Mouse (Mus musculus): ENCODE measurements at regions not wholly inside any gene's neighbourhood (a gene's known extent, or its start where the extent isn't known, plus 50 kb on each side); places are given as distances from the start of the nearest gene placed in this dataset.

- no peak for DNase-seq (ENCODE audit: low spot score)
Measured at GRCm38 (mm10) chr14:111738943-111739342, 64.0 kb downstream of the Slitrk5 start.

GRCm38 (mm10) chr14:111763616-111764015 is 88.7 kb downstream of the Slitrk5 start:
- no peak for DNase-seq (ENCODE audit: low spot score)

- DNase-seq (ENCODE audit: low spot score), result no peak
Measured at GRCm38 (mm10) chr14:111778152-111778551, 103.3 kb downstream of the Slitrk5 start.

- no peak for DNase-seq (ENCODE audit: low spot score)
Measured at GRCm38 (mm10) chr14:111808025-111808424, 133.1 kb downstream of the Slitrk5 start.

GRCm38 (mm10) chr14:111809871-111810270 is 135.0 kb downstream of the Slitrk5 start:
- DNase-seq (ENCODE audit: low spot score), result no peak

- peak; percentile 3 for DNase-seq (ENCODE audit: low spot score)
Measured at GRCm38 (mm10) chr14:111822047-111822730, 147.3 kb downstream of the Slitrk5 start.

All from left cerebral cortex, adult 11 months (tissue).